Mouse (Mus musculus) layer of hippocampus, postnatal 25 days (tissue): ENCODE measurements around the gene Themis. TPM values are rescaled to one million over a fixed set of nuclear protein-coding genes. Genes with fewer than 3 reads are reported as not detected.

Experiments used
- DNase-seq, 2 experiments: peaks; one replicate each; pipeline ENCODE4 v3.0.0; 2022; ENCODE audit warnings: mixed read lengths in 2 of 2, low spot score in 1 of 2; ENCODE audit errors: extremely low spot score in 1 of 2
- total RNA-seq, 2 experiments: library from RNA; stranded (reverse); gene quantifications; 2 replicates each; pipeline ENCODE4 v1.2.3; 2021

The Themis gene
- not detected for total RNA-seq

- no peak for DNase-seq
Observed at GRCm38 (mm10) chr10:28668261-28668660, at the start of gene Themis. TSS of gene Themis (plus strand) at chr10:28668360.

GRCm38 (mm10) chr10:28619415-28619814, 48.7 kb upstream of the Themis start:
- no peak for DNase-seq

DNA sequence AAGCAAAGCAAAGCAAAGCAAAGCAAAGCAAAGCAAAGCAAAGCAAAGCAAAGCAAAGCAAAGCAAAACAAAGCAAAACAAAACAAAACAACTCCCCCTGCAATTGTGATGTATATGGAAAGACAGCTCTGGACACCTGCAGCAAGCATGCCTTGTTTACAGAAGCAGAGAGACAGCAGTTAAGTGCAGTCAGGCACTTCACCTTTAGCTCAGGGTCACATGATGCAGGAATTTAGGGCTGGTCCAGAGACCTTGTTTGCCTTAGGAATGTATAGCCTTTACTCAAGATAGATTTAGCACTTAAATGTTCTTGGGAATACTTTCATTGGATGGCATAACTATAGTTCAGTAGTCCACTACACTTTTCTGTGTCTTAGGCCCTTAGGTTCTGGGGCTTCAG, 32.1 kb upstream of the Themis start:
- no peak for DNase-seq

DNA sequence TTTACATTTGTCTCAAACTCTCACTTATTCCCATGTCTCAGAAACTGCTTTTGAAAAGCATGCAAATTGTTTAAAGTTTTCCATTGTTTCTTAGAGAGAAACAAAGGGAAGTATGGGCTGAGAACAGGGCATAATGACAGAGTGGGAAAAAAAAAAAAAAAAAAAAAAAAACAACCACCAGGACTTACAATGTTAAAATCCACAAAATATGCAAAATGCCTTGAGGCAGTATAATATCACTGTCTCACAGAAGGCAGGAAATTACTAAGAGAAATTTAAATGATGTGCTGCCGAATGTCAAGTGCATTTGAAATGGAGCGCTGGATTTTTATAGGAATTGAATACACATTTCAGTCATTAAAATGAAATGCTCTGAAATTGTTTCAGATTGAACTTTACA, 26.3 kb upstream of the Themis start:
- DNase-seq = no peak

GRCm38 (mm10) chr10:28647855-28648254, 20.3 kb upstream of the Themis start:
- no peak for DNase-seq

DNA sequence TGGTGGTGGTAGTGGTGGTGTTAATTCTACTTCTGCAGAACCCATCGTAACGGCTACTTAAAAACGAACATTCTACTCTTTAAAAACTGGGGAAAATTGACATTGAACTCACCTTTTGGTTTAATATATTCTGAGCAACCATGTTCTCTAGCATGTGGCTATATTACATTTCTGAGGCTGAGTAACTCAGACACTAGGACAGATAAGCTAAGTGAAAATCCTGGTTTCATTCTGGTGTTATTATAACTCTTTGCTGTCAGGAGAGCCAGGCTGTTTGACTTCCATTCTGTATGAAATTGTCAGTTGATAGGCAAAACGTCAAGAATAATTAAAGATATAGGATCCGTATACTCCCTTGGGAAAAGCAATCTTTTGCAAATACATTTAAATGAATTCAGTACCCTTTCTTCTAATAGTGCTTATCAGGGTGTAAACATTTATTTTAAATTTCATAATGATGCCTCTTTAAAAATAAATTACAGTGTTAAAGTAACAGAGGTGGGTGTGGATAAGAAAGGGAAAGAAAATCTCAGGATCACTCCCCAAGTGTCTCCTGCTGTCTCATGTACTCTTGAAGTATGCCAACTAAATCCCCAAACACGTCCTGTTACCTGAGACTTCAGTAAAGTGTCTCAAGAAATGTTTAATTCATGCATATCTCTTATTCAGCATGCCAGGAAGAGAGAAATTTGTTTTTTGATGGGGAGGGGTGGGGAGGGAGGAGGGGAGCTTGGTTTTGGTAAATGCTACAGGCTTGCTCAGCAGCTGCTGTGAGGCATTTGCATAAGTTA, 18.9 kb upstream of the Themis start:
- no peak for DNase-seq

GRCm38 (mm10) chr10:28649900-28650160, 18.3 kb upstream of the Themis start:
- DNase-seq = no peak

DNA sequence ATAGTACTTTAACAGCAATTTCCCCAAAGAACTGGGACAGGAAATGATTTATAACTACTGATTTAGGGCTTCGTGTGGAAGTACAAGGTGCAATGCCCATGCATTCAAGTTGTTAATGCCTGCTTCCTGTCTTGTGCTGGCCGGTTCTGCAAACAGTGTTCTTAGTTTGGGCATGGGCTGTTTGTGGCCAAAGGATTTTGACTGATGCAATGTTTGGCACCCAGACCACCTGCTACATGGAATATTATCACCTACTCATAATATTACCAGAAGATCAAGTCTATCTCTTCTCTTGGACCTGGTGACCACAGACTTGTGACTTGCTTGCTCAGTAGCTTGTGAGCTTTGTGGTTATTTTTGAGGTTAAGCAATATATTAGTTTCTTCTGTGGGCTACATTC, 16.2 kb upstream of the Themis start:
- DNase-seq = no peak

DNA sequence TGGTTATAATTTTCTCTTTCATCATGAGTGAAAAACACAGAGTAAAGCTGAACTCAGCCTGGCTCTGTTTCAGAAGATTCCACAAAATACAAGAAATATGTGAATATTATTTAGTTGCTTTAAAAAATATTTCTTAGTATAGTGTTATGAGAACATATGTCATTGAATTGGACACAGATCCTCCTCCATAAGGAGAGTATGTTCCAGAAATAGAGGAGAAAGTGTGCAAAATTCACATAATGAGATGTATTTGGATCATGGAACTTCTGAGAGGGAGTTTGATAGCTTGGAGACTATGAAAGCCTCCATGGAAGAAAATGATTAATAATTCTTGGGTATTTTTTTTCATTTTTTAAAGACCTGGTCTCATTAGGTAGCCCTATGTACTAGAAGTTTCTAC, 13.4 kb upstream of the Themis start:
- no peak for DNase-seq

DNA sequence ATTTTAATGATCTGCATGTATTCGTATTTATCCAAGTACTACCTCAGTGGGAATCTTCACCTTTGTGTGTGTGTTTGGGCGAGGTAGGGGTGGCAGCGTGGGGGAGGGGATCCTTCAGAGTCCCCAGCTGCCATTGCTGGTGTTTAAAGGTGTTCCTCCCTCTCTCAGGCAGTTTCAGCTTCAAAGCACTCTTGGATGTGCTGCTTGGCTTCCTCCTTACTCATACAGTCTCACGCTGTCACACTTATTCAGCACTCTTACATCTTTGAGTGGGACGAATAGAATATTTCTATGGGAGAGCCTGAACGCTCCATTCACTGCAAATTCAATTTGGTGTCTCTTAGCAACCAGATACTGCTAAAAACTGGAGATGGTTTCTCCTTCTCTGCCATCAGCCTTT, 3.0 kb upstream of the Themis start:
- no peak for DNase-seq

- no peak for DNase-seq
Observed at GRCm38 (mm10) chr10:28673931-28674330, 5.8 kb downstream of the Themis start.

DNA sequence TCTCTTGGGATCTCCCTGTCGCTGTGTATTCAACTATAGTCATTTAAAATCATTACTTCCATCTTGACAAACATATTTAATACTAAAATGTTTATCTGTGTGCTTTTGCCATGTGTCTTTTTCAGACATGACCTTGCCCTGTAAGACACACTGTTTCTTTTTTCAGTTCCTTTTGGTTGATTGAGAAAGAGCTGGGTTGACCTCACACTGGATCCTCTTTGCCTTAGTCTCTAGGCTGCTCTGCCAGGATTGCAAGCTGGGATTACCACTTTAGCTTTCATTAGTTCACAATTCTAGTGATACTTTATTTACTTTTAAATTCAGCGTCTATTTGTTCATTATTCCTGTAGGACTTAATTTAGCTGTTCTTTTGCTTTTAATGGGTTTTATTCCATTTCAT, 7.2 kb downstream of the Themis start:
- DNase-seq = no peak

GRCm38 (mm10) chr10:28694981-28695380, 26.8 kb downstream of the Themis start:
- DNase-seq = no peak

GRCm38 (mm10) chr10:28696032-28696431, 27.9 kb downstream of the Themis start:
- no peak for DNase-seq

DNA sequence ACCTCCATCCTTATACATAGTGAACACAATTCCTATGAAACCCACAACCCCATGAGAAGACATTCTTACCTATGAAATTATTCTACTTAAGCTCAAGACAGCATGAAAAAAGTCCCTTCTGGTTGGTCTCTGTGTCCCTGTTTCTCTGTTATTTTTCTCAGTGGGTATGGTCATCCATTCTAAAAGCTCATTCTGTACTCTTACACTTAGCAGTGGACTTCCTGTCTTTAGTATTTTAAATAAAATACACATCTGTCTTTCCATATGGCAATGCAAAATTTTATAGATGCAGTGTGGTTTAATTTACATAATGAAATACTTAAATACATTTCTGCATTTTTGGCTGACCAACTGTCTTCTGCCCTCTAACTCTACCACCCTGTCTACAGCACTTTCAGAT, 30.0 kb downstream of the Themis start:
- DNase-seq = no peak

GRCm38 (mm10) chr10:28721828-28722227, 53.7 kb downstream of the Themis start:
- DNase-seq = no peak

DNA sequence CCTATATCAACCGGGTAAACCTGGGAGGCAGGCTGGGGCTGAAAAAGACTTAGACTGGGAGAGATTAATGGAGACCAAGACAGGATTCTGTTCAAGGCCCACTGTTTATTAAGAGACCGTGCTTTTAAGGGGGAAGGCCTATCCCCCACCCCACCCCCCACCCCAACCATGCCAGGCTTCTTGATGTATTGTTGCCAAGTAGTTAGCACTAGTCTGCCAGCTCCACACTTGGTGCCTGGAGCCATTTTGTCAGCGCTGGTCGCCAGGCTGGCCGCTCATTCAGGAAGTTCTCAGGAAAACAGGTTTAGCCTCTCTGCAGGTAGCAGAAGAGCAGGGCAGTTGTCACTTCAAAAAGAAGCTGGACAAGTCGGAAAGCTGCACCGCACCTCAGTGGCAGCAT, 55.1 kb downstream of the Themis start:
- DNase-seq = no peak

DNA sequence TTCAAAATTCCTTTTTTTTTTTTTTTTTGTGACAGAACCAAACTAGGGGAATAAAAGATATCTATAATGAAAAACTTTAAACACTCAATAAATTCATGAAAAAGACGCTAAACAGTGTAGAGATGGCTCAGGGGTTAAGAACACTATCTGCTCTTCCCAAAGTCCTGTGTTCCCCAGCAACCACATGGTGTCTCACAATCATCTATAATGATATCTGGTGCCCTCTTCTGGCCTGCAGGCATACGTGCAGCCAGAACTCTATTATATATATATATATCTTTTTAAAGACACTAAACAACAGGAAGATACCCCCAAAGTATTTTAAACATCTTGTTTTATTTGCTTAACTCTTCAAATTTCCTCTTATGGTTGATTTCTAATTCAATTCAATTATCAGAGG, 62.0 kb downstream of the Themis start:
- no peak for DNase-seq

- DNase-seq = no peak
Observed at GRCm38 (mm10) chr10:28737953-28738352, 69.8 kb downstream of the Themis start.

- no peak for DNase-seq
Observed at GRCm38 (mm10) chr10:28746426-28746825, 78.3 kb downstream of the Themis start.

- DNase-seq = no peak
Observed at GRCm38 (mm10) chr10:28753321-28753720, 85.2 kb downstream of the Themis start.

DNA sequence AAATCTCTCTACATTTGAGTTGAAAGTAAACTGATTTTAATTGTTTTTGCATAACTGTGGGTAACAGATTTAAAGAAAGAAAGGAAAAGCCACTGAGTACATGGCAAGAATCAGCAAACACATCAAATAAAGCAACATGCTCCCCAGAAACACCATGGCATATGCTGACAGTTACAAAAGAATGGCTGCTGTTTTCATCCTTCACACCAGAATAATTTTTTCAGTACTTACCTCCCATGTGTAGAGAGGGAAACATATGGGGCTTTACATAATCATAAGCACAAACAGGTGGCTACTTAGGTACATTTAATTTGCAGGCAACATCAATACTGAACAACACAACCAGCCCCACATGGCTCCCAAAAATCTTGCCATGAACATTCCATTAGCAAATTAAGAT, 86.8 kb downstream of the Themis start:
- DNase-seq = no peak
